Mouse (Mus musculus) small intestine, adult 2 months (tissue): ENCODE data around the gene Cspg4.

ENCODE experiments used
- CTCF ChIP-seq: fragments of 200-500 bp; IDR thresholded peaks from 2 replicates; pipeline ENCODE4 v1.5.1; 2012; ENCODE audit warnings: low read depth, mild to moderate bottlenecking, control low read depth, inconsistent platforms, low read length, moderate library complexity, mixed read lengths; ENCODE audit not compliant: insufficient replicate concordance, insufficient read length; ENCODE audit errors: extremely low read depth
- POLR2A ChIP-seq: fragments of 200-500 bp; IDR thresholded peaks from 2 replicates; pipeline ENCODE4 v1.6.1; 2012; ENCODE audit warnings: low read depth, mild to moderate bottlenecking, control low read depth, inconsistent platforms, low read length, moderate library complexity

DNA sequence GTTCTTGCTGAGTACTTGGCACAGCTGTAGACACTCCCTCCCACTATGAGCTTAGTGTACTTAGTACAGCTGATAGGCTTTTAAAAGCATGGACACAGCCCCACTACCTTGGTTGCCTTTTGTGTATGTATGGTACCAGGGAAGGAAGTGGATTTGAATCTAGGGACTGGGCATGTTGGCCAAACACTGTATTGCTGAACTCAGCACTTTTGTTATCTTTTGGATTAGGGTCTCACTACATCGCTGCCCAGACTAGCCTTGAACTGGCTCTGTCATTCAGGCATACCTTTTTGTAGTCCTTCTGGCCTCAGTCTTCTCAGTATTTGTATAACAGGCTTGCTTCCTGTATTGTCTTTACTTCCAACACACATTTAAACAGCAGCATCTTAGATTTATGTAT is 65.7 kb downstream of the Cspg4 start:
- no peak for TF ChIP-seq POLR2A
- TF ChIP-seq CTCF, result no peak
